In genomic region chr5:137656977-137657376, GRCm38 (mm10) we compare ENCODE assay signal across 9 mouse cellular contexts. TPM values are rescaled to one million over a fixed set of nuclear protein-coding genes. Genes with fewer than 3 reads are reported as not detected.
DNase-seq lines count a peak whose midpoint lies in the region; ATAC-seq and TF ChIP-seq lines count a peak whose summit lies in the region.
"Had no signal": no experiment of that assay in that cellular context is flagged by ENCODE, and none has a peak within 500 bp of the region (broad histone marks: within the 10 kb centered on the region; RNA-seq: fewer than 3 reads in every experiment).

No protein-coding gene starts in this region.

- DNase-seq in B cell, adult 2 months: peak; percentile 69 to 70
- peak; percentile 81 to 92 for DNase-seq in adrenal gland, adult (ENCODE audit: inconsistent age in 2 of 2, low spot score in 1 of 2)
- DNase-seq in embryo, embryonic 11 days: peak; percentile 87
- DNase-seq in heart, adult 8-10 months (ENCODE audit: low spot score): peak; percentile 83
- peak; percentile 92 for DNase-seq in midbrain, postnatal 0 days (ENCODE audit: low spot score)
- peak; percentile 41 for DNase-seq in telencephalon, adult 2 months (ENCODE audit: low read depth, low spot score)

- peak; percentile 84 for TF ChIP-seq CTCF in midbrain, postnatal 0 days (IDR thresholded peaks at IDR 0.05)

- no peaks in the 10 kb centered on the region for H3K9me3 ChIP-seq in kidney, embryonic 15.5 days (replicated peaks)
- no peaks in the 10 kb centered on the region for H3K9me3 ChIP-seq in limb, embryonic 15.5 days
- H3K9me3 ChIP-seq in midbrain, postnatal 0 days (ENCODE audit: low read length): no peaks in the 10 kb centered on the region
- H3K9me3 ChIP-seq: embryonic facial prominence, embryonic 12.5 days had no signal

- WGBS in kidney, embryonic 15.5 days: 33% methylated on average over 6 of the region's 6 CpGs
- WGBS in limb, embryonic 15.5 days: 25% methylated on average over 6 of the region's 6 CpGs
- 29% methylated on average over 6 of the region's 6 CpGs for WGBS in midbrain, postnatal 0 days

- ATAC-seq in kidney, embryonic 15.5 days (replicated peaks; ENCODE audit: low FRiP score): peak; percentile 41; the same call in 1 of the 2 replicates
- ATAC-seq in limb, embryonic 15.5 days (ENCODE audit: insufficient number of reproducible peaks, low FRiP score, low TSS enrichment, low read depth): no peak
- ATAC-seq in midbrain, postnatal 0 days (ENCODE audit: low FRiP score): peak; percentile 57; the same call in 1 of the 2 replicates

- no peaks in the 10 kb centered on the region for H3K27me3 ChIP-seq in kidney, embryonic 15.5 days
- no peaks in the 10 kb centered on the region for H3K27me3 ChIP-seq in limb, embryonic 15.5 days
- H3K27me3 ChIP-seq in midbrain, postnatal 0 days (ENCODE audit: insufficient read depth, low read length): no peaks in the 10 kb centered on the region
- H3K27me3 ChIP-seq: embryonic facial prominence, embryonic 12.5 days had no signal

- H3K36me3 ChIP-seq in kidney, embryonic 15.5 days: peaks cover 62% of the 10 kb centered on the region
- peaks cover 24% of the 10 kb centered on the region for H3K36me3 ChIP-seq in limb, embryonic 15.5 days
- peaks cover 21% of the 10 kb centered on the region for H3K36me3 ChIP-seq in midbrain, postnatal 0 days (ENCODE audit: insufficient read depth, low read length)

- H3K4me2 ChIP-seq in kidney, embryonic 15.5 days: no peak overlapping the region
- H3K4me2 ChIP-seq in limb, embryonic 15.5 days: no peak overlapping the region
- H3K4me2 ChIP-seq in midbrain, postnatal 0 days (ENCODE audit: low read depth, low read length, poor library complexity, severe bottlenecking): no peak overlapping the region
- H3K4me2 ChIP-seq: embryonic facial prominence, embryonic 12.5 days had no signal

- H3K9ac ChIP-seq in kidney, embryonic 15.5 days: no peak overlapping the region
- no peak overlapping the region for H3K9ac ChIP-seq in limb, embryonic 15.5 days
- H3K9ac ChIP-seq in midbrain, postnatal 0 days (replicated peaks; ENCODE audit: low read length, poor library complexity, severe bottlenecking): no peak overlapping the region

- H3K27ac ChIP-seq in kidney, embryonic 15.5 days: peak overlapping the region; percentile 49
- H3K27ac ChIP-seq in limb, embryonic 15.5 days: peak overlapping the region; percentile 43
- H3K27ac ChIP-seq in midbrain, postnatal 0 days (ENCODE audit: low read depth, low read length): no peak overlapping the region
- H3K27ac ChIP-seq: embryonic facial prominence, embryonic 12.5 days had no signal

- no peak overlapping the region for H3K4me3 ChIP-seq in kidney, embryonic 15.5 days (replicated peaks)
- H3K4me3 ChIP-seq in limb, embryonic 15.5 days: no peak overlapping the region
- no peak overlapping the region for H3K4me3 ChIP-seq in midbrain, postnatal 0 days (ENCODE audit: low read depth, low read length)
- H3K4me3 ChIP-seq: embryonic facial prominence, embryonic 12.5 days had no signal

- peaks cover 5% of the 10 kb centered on the region; the same call in 1 of the 2 replicates for H3K4me1 ChIP-seq in kidney, embryonic 15.5 days
- peaks cover 8% of the 10 kb centered on the region for H3K4me1 ChIP-seq in limb, embryonic 15.5 days
- H3K4me1 ChIP-seq in midbrain, postnatal 0 days (ENCODE audit: insufficient read depth, low read length): no peaks in the 10 kb centered on the region
- H3K4me1 ChIP-seq: embryonic facial prominence, embryonic 12.5 days had no signal

RNA-seq across cellular contexts. Expression of gene Irs3, which starts 11.5 kb away (rescaled TPM):
- under 1 TPM; 0.30 to 0.94 (median 0.56) TPM for total RNA-seq in heart, adult 8-10 months (2022)
- 0.80 and 0.82 TPM in 2 replicates for polyA plus RNA-seq in kidney, embryonic 15.5 days (2015; fragmentation: Nextera tagmentation; extraction: Ambion mirVana)
- polyA plus RNA-seq in limb, embryonic 15.5 days (2015; fragmentation: Nextera tagmentation; extraction: Ambion mirVana): 0.19 and 0.38 TPM in 2 replicates
- 1.2 TPM in 1 of 2 replicates, not detected in the other for total RNA-seq in midbrain, postnatal 0 days (2014; rRNA removed)
- 0.27 and 0.37 TPM in 2 replicates for polyA plus RNA-seq in midbrain, postnatal 0 days (2015; fragmentation: Nextera tagmentation; extraction: Ambion mirVana)

RNA-seq across cellular contexts. Expression of gene Sap25, which starts 15.8 kb away (rescaled TPM):
- 1 to 10 TPM; 1.6 to 4.0 (median 2.8) TPM for total RNA-seq in heart, adult 8-10 months (2022)
- polyA plus RNA-seq in kidney, embryonic 15.5 days (2015; fragmentation: Nextera tagmentation; extraction: Ambion mirVana): 8.2 and 10.5 TPM in 2 replicates
- polyA plus RNA-seq in limb, embryonic 15.5 days (2015; fragmentation: Nextera tagmentation; extraction: Ambion mirVana): 4.8 and 6.0 TPM in 2 replicates
- total RNA-seq in midbrain, postnatal 0 days (2014; rRNA removed): 3.3 and 4.9 TPM in 2 replicates
- polyA plus RNA-seq in midbrain, postnatal 0 days (2015; fragmentation: Nextera tagmentation; extraction: Ambion mirVana): 3.2 TPM in 2 replicates

RNA-seq across cellular contexts. Expression of gene Agfg2, which starts 27.5 kb away (rescaled TPM):
- total RNA-seq in heart, adult 8-10 months (2022): 10 to 100 TPM; 13.1 to 23.0 (median 15.4) TPM
- 18.9 and 23.1 TPM in 2 replicates for polyA plus RNA-seq in kidney, embryonic 15.5 days (2015; fragmentation: Nextera tagmentation; extraction: Ambion mirVana)
- 15.9 and 17.4 TPM in 2 replicates for polyA plus RNA-seq in limb, embryonic 15.5 days (2015; fragmentation: Nextera tagmentation; extraction: Ambion mirVana)
- total RNA-seq in midbrain, postnatal 0 days (2014; rRNA removed): 20.4 and 28.1 TPM in 2 replicates
- 15.5 and 16.9 TPM in 2 replicates for polyA plus RNA-seq in midbrain, postnatal 0 days (2015; fragmentation: Nextera tagmentation; extraction: Ambion mirVana)

RNA-seq across cellular contexts. Expression of gene Gm20605, which starts 28.0 kb away (rescaled TPM):
- 1 to 10 TPM; 2.3 to 4.2 (median 2.7) TPM for total RNA-seq in heart, adult 8-10 months (2022)
- polyA plus RNA-seq in kidney, embryonic 15.5 days (2015; fragmentation: Nextera tagmentation; extraction: Ambion mirVana): 10.4 and 13.1 TPM in 2 replicates
- 8.0 and 8.5 TPM in 2 replicates for polyA plus RNA-seq in limb, embryonic 15.5 days (2015; fragmentation: Nextera tagmentation; extraction: Ambion mirVana)
- total RNA-seq in midbrain, postnatal 0 days (2014; rRNA removed): 0.99 and 4.1 TPM in 2 replicates
- 4.4 and 6.5 TPM in 2 replicates for polyA plus RNA-seq in midbrain, postnatal 0 days (2015; fragmentation: Nextera tagmentation; extraction: Ambion mirVana)

RNA-seq across cellular contexts. Expression of gene Lrch4, which starts 28.1 kb away (rescaled TPM):
- 10 to 100 TPM; 13.1 to 17.8 (median 17.1) TPM for total RNA-seq in heart, adult 8-10 months (2022)
- 47.4 and 50.6 TPM in 2 replicates for polyA plus RNA-seq in kidney, embryonic 15.5 days (2015; fragmentation: Nextera tagmentation; extraction: Ambion mirVana)
- 32.8 and 34.1 TPM in 2 replicates for polyA plus RNA-seq in limb, embryonic 15.5 days (2015; fragmentation: Nextera tagmentation; extraction: Ambion mirVana)
- total RNA-seq in midbrain, postnatal 0 days (2014; rRNA removed): 13.1 and 14.5 TPM in 2 replicates
- 13.1 and 15.9 TPM in 2 replicates for polyA plus RNA-seq in midbrain, postnatal 0 days (2015; fragmentation: Nextera tagmentation; extraction: Ambion mirVana)

Comparison
In these comparisons a context has a peak if more than half of its experiments do, and no peak if none do; other contexts are left out.
1. DNase-seq: peak in every context shown above with its lines; median percentile 92 in midbrain, postnatal 0 days; 87 in embryo, embryonic 11 days; 86 in adrenal gland, adult; 83 in heart, adult 8-10 months; 70 in B cell, adult 2 months; 41 in telencephalon, adult 2 months.